11 mouse cellular contexts compared by ENCODE assay signal in the genomic region with DNA sequence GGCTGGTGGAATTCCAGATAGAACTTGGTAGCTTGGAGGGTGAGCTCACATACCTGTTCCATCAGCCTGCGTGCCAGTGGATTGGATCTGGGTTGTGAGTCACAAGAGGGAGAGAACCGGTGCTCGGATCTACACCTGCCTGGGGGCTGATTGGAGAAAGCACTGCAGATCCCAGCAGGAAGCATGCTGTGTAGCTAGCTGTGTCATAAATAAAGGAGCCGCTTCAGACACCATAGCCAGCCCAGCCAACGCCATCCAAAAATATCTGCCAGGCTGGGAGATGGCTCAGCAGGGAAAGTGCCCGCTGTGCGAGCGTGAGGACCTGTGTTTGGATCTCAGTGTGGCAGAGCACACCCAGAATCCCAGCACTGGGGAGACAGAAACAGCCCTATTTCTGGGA.
DNase-seq lines count a peak whose midpoint lies in the region; ATAC-seq and TF ChIP-seq lines count a peak whose summit lies in the region.
"Had no signal": no experiment of that assay in that cellular context is flagged by ENCODE, and none has a peak within 500 bp of the region (broad histone marks: within the 10 kb centered on the region; RNA-seq: fewer than 3 reads in every experiment).

No protein-coding gene starts in this region.

- intact Hi-C loops in heart, postnatal 10 days (cut with DNase I) = loop anchor here (10.0 kb wide), 1 partner anchor 359 kb away; no protein-coding TSS in a partner anchor
- intact Hi-C loops in heart, postnatal 25 days (cut with DNase I) = no loop called here

- H3K4me1 ChIP-seq in cortical plate, adult 2 months (ENCODE audit: control insufficient read depth, insufficient read depth, low read length) = peaks cover 3% of the 10 kb centered on the region; the same call in 1 of the 2 replicates
- H3K4me1 ChIP-seq: heart, embryonic 15.5 days had no signal

- H3K27ac ChIP-seq in cortical plate, adult 2 months (ENCODE audit: insufficient read depth, low read length) = no peak overlapping the region
- H3K27ac ChIP-seq: gastrocnemius, adult 2 months; heart, embryonic 15.5 days had no signal

- peak; percentile 3 to 7 for DNase-seq in heart, postnatal 10 days
- no peak for DNase-seq in heart, postnatal 25 days (ENCODE audit: low spot score)
- DNase-seq in layer of hippocampus, adult 8-10 months (ENCODE audit: low spot score in 2 of 2) = peak; percentile 34 to 35
- peak; percentile 72 for DNase-seq in right cerebral cortex, adult 18-20 months
- DNase-seq in lung, adult 18-20 months = no peak
- no peak for DNase-seq in adrenal gland, adult 8-10 months
- DNase-seq: gastrocnemius, adult 2 months had no signal

- peak; percentile 8; the same call in 1 of the 2 replicates for TF ChIP-seq POLR2A in cortical plate, adult 2 months (IDR thresholded peaks at IDR 0.05; ENCODE audit: extremely low read depth, insufficient read depth, low read length)

- ATAC-seq in granulocyte monocyte progenitor cell, adult 5-6 weeks (replicated peaks; ENCODE audit: poor library complexity, severe bottlenecking) = no peak
- ATAC-seq: intestine, postnatal 0 days had no signal

- no peak overlapping the region for H3K4me3 ChIP-seq in cortical plate, adult 2 months (ENCODE audit: insufficient read depth, low read length)
- H3K4me3 ChIP-seq: gastrocnemius, adult 2 months; heart, embryonic 15.5 days had no signal

- no peak for TF ChIP-seq CTCF in cortical plate, adult 2 months (IDR thresholded peaks at IDR 0.05; ENCODE audit: extremely low read depth, insufficient read depth, low read length)

Comparison
In these comparisons a context has a peak if more than half of its experiments do, and no peak if none do; other contexts are left out.
1. DNase-seq: peak in heart, postnatal 10 days (2 of 2), layer of hippocampus, adult 8-10 months (2 of 2) and right cerebral cortex, adult 18-20 months (single experiment); none in heart, postnatal 25 days (single experiment), lung, adult 18-20 months (0 of 2) and adrenal gland, adult 8-10 months (single experiment).